Mouse (Mus musculus) limb, embryonic 14.5 days (tissue): Measurements from ENCODE around the gene Sptlc2. TPM values are rescaled to one million over a fixed set of nuclear protein-coding genes. Genes with fewer than 3 reads are reported as not detected.

Experiments used
- ATAC-seq: fragments of 200-750 bp; cut with Nextera tagmentation; 2 replicates; pipeline ENCODE4 v1.8.0; 2017; ENCODE audit warnings: low read depth, moderate number of reproducible peaks, moderate TSS enrichment; ENCODE audit not compliant: low FRiP score
- DNase-seq: peaks from one replicate; pipeline ENCODE4 v3.0.0-alpha.2; 2015; ENCODE audit warnings: low spot score
- H3K27ac ChIP-seq: fragments of 300-500 bp; sonication (generic); replicated peaks from 2 replicates; pipeline ENCODE4 v1.5.1; 2014; ENCODE audit warnings: low read depth, mild to moderate bottlenecking, low read length, moderate library complexity, mixed read lengths
- H3K27me3 ChIP-seq: fragments of 300-500 bp; sonication (generic); 2 replicates; pipeline ENCODE4 v1.6.1; 2014; ENCODE audit warnings: low read length, mixed read lengths; ENCODE audit not compliant: control insufficient read depth, insufficient read depth
- H3K36me3 ChIP-seq: fragments of 300-500 bp; sonication (generic); 2 replicates; pipeline ENCODE4 v1.6.1; 2014; ENCODE audit warnings: mild to moderate bottlenecking, low read length, moderate library complexity, mixed read lengths; ENCODE audit not compliant: control insufficient read depth, insufficient read depth
- H3K4me1 ChIP-seq: fragments of 300-500 bp; sonication (generic); 2 replicates; pipeline ENCODE4 v1.6.1; 2014; ENCODE audit warnings: antibody characterized with exemption, low read length, mixed read lengths; ENCODE audit not compliant: control insufficient read depth, insufficient read depth
- H3K4me2 ChIP-seq: fragments of 300-500 bp; sonication (generic); replicated peaks from 2 replicates; pipeline ENCODE4 v1.6.1; 2014; ENCODE audit warnings: low read depth, mild to moderate bottlenecking, low read length, moderate library complexity; ENCODE audit not compliant: severe bottlenecking
- H3K4me3 ChIP-seq: fragments of 300-500 bp; sonication (generic); replicated peaks from 2 replicates; pipeline ENCODE4 v1.5.1; 2014; ENCODE audit warnings: low read length
- H3K9ac ChIP-seq: fragments of 300-500 bp; sonication (generic); 2 replicates; pipeline ENCODE4 v1.6.1; 2014; ENCODE audit warnings: mild to moderate bottlenecking, low read depth, low read length, moderate library complexity; ENCODE audit not compliant: severe bottlenecking
- H3K9me3 ChIP-seq: fragments of 300-500 bp; sonication (generic); 2 replicates; pipeline ENCODE4 v1.6.1; 2016; ENCODE audit warnings: low read length; ENCODE audit not compliant: control insufficient read depth
- POLR2A ChIP-seq: fragments of 200-500 bp; IDR thresholded peaks from 2 replicates; pipeline ENCODE4 v1.8.0; 2012; ENCODE audit warnings: inconsistent platforms, mild to moderate bottlenecking, moderate library complexity, borderline replicate concordance; ENCODE audit not compliant: insufficient read depth, insufficient read length; ENCODE audit errors: extremely low read depth
- WGBS: fragments of 180-500 bp; shearing (Covaris S2); extraction: QIAGEN DNeasy Blood & Tissue Kit; methylation state at CpG from one replicate; pipeline ENCODE4 v1.1.7; 2014; 5-methylcytosine and 5-hydroxymethylcytosine counted together
- polyA plus RNA-seq, 2 experiments: library from polyadenylated mRNA; depleted of rRNA in 1 of 2; stranded (reverse) in 1 of 2; unstranded in 1 of 2; fragments of >200 nt; fragmentation: Nextera tagmentation in 1 of 2; extraction: Ambion mirVana in 1 of 2; gene quantifications; 2 replicates each; pipeline versions ENCODE4 v1.2.1 to v1.2.3; 2012 to 2014

Gene Sptlc2
- polyA plus RNA-seq, 2 experiments, result 35.2 to 85.5 TPM

- Histone ChIP-seq H3K4me2 (no peak overlapping the region), H3K4me3 (no peak overlapping the region), H3K36me3 (no peaks in the 10 kb centered on the region), H3K9me3 (no peaks in the 10 kb centered on the region), H3K27ac (no peak overlapping the region), H3K27me3 (no peaks in the 10 kb centered on the region), H3K9ac (no peak overlapping the region), H3K4me1 (peaks cover 5% of the 10 kb centered on the region; the same call in 1 of the 2 replicates)
- no peak for DNase-seq
- no peak for ATAC-seq
- 79% methylated on average over 4 of the region's 4 CpGs for WGBS
- no peak for TF ChIP-seq POLR2A
Measured at GRCm38 (mm10) chr12:87405165-87405564, 17.0 kb upstream of the Sptlc2 start.

- no peak overlapping the region for H3K27ac ChIP-seq
- no peaks in the 10 kb centered on the region for H3K36me3 ChIP-seq
- no peaks in the 10 kb centered on the region for H3K27me3 ChIP-seq
- ATAC-seq (no peak), DNase-seq (no peak)
- no peak overlapping the region for H3K4me3 ChIP-seq
- H3K9ac ChIP-seq, result no peak overlapping the region
- no peak for TF ChIP-seq POLR2A
- H3K4me2 ChIP-seq, result no peak overlapping the region
- H3K9me3 ChIP-seq, result no peaks in the 10 kb centered on the region
- 43% methylated on average over 6 of the region's 6 CpGs for WGBS
- H3K4me1 ChIP-seq, result no peaks in the 10 kb centered on the region
Measured at GRCm38 (mm10) chr12:87401883-87402282, 13.7 kb upstream of the Sptlc2 start.

- Histone ChIP-seq H3K36me3 (no peaks in the 10 kb centered on the region), H3K9me3 (no peaks in the 10 kb centered on the region), H3K4me3 (no peak overlapping the region), H3K27ac (no peak overlapping the region), H3K9ac (no peak overlapping the region), H3K4me1 (no peaks in the 10 kb centered on the region), H3K4me2 (no peak overlapping the region), H3K27me3 (no peaks in the 10 kb centered on the region)
- DNase-seq, result no peak
- no peak for TF ChIP-seq POLR2A
- no peak for ATAC-seq
- WGBS, result 89% methylated on average over 10 of the region's 10 CpGs
Measured at GRCm38 (mm10) chr12:87399119-87399819, 11.1 kb upstream of the Sptlc2 start.

- Histone ChIP-seq H3K27ac (no peak overlapping the region), H3K27me3 (no peaks in the 10 kb centered on the region), H3K4me2 (no peak overlapping the region), H3K9me3 (no peaks in the 10 kb centered on the region), H3K4me3 (no peak overlapping the region), H3K9ac (no peak overlapping the region), H3K36me3 (no peaks in the 10 kb centered on the region), H3K4me1 (no peaks in the 10 kb centered on the region)
- no peak for TF ChIP-seq POLR2A
- no peak for ATAC-seq
- WGBS, result 50% methylated on average over 4 of the region's 4 CpGs
- DNase-seq, result no peak
Measured at GRCm38 (mm10) chr12:87397811-87398417, 9.8 kb upstream of the Sptlc2 start.

GRCm38 (mm10) chr12:87397126-87397525 lies 9.0 kb upstream of the Sptlc2 start:
- Histone ChIP-seq H3K27ac (no peak overlapping the region), H3K27me3 (no peaks in the 10 kb centered on the region), H3K4me1 (no peaks in the 10 kb centered on the region), H3K4me2 (no peak overlapping the region), H3K36me3 (no peaks in the 10 kb centered on the region), H3K4me3 (no peak overlapping the region), H3K9me3 (no peaks in the 10 kb centered on the region), H3K9ac (no peak overlapping the region)
- ATAC-seq (no peak), DNase-seq (no peak)
- 79% methylated on average over 3 of the region's 4 CpGs for WGBS
- TF ChIP-seq POLR2A, result no peak
